Mouse (Mus musculus) neural tube, embryonic 12.5 days (tissue): ENCODE results near the gene Otop2. TPM values are rescaled to one million over a fixed set of nuclear protein-coding genes. Genes with fewer than 3 reads are reported as not detected.

Experiments
- ATAC-seq: fragments of 200-750 bp; cut with Nextera tagmentation; 2 replicates; pipeline ENCODE4 v1.8.0; 2017; ENCODE audit warnings: low read depth, mild to moderate bottlenecking, moderate TSS enrichment, moderate library complexity; ENCODE audit not compliant: low FRiP score
- H3K27ac ChIP-seq: fragments of 300-500 bp; sonication (generic); 2 replicates; pipeline ENCODE4 v1.5.1; 2016
- H3K27me3 ChIP-seq: fragments of 300-500 bp; sonication (generic); replicated peaks from 2 replicates; pipeline ENCODE4 v1.6.1; 2016; ENCODE audit warnings: mild to moderate bottlenecking
- H3K36me3 ChIP-seq: fragments of 300-500 bp; sonication (generic); 2 replicates; pipeline ENCODE4 v1.6.1; 2016; ENCODE audit warnings: mild to moderate bottlenecking
- H3K4me1 ChIP-seq: fragments of 300-500 bp; sonication (generic); 2 replicates; pipeline ENCODE4 v1.6.1; 2016
- H3K4me2 ChIP-seq: fragments of 300-500 bp; sonication (generic); replicated peaks from 2 replicates; pipeline ENCODE4 v1.6.1; 2016; ENCODE audit warnings: mild to moderate bottlenecking
- H3K4me3 ChIP-seq: fragments of 300-500 bp; sonication (generic); 2 replicates; pipeline ENCODE4 v1.5.1; 2016
- H3K9ac ChIP-seq: fragments of 300-500 bp; sonication (generic); 2 replicates; pipeline ENCODE4 v1.6.1; 2016; ENCODE audit warnings: mild to moderate bottlenecking
- H3K9me3 ChIP-seq: fragments of 300-500 bp; sonication (generic); 2 replicates; pipeline ENCODE4 v1.6.1; 2016; ENCODE audit warnings: mild to moderate bottlenecking
- WGBS: fragments of 180-500 bp; shearing (Covaris S2); methylation state at CpG from one replicate; pipeline ENCODE4 v1.1.7; 2016; 5-methylcytosine and 5-hydroxymethylcytosine counted together
- polyA plus RNA-seq: library from polyadenylated mRNA; unstranded; fragments of >200 nt; fragmentation: Nextera tagmentation; extraction: Ambion mirVana; gene quantifications from 2 replicates; pipeline ENCODE4 v1.2.1, GENCODE M21; 2016

The Otop2 gene
- polyA plus RNA-seq, 1 experiment from 2014 or later: not detected

DNA sequence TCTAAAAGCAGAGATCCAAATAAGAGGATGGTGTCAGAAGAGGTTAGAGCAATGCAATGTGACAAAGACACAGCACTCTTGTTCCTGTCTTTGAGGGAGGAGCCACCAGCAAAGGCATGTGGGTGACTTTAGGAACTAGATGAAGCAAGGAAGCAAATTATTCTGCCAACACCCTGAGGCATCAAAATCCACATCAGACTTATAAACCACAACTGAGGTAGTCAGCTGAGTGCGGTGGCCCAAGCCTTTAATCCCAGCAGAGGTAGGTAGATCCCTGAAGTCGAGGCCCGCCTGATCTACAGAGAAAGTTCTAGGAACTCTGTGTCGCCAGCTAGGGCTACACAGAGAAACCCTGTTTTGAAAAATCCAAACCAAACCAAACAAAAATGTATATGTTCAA lies 70.3 kb downstream of the Otop2 start:
- Histone ChIP-seq H3K27me3 (peaks cover 23% of the 10 kb centered on the region), H3K4me1 (peaks cover 13% of the 10 kb centered on the region), H3K36me3 (no peaks in the 10 kb centered on the region), H3K9ac (no peak overlapping the region), H3K9me3 (no peaks in the 10 kb centered on the region), H3K4me2 (no peak overlapping the region), H3K4me3 (no peak overlapping the region), H3K27ac (no peak overlapping the region)
- 89% methylated on average over 4 of the region's 4 CpGs for WGBS
- ATAC-seq: no peak

DNA sequence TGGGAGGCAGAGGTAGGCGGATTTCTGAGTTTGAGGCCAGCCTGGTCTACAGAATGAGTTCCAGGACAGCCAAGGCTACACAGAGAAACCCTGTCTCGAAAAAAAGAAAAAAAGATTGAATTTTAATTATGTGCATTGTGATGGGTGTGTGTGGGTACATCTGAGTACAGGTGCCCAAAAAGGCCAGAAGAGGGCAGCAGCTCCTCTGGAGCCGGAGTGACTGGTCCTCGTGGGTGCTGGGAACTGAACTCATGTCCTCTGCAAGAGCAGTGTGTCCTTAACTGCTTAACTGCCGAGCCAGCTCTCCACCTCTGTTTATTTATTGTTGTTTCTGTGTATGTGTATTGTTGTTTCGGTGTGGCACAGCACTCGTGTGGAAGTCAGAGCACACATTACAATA lies 70.9 kb downstream of the Otop2 start:
- H3K4me2 ChIP-seq: no peak overlapping the region
- peaks cover 18% of the 10 kb centered on the region for H3K4me1 ChIP-seq
- no peak for ATAC-seq
- 87% methylated on average over 7 of the region's 7 CpGs for WGBS
- H3K9me3 ChIP-seq: no peaks in the 10 kb centered on the region
- H3K9ac ChIP-seq: no peak overlapping the region
- no peak overlapping the region for H3K27ac ChIP-seq
- H3K36me3 ChIP-seq: no peaks in the 10 kb centered on the region
- H3K27me3 ChIP-seq: peaks cover 23% of the 10 kb centered on the region
- no peak overlapping the region for H3K4me3 ChIP-seq

GRCm38 (mm10) chr11:115381276-115381675 lies 74.3 kb downstream of the Otop2 start:
- Histone ChIP-seq H3K9ac (0 out of 2 replicates have a peak overlapping the region, but pooled peaks have one; percentile 93), H3K4me2 (peak overlapping the region; percentile 84), H3K27me3 (no peaks in the 10 kb centered on the region), H3K27ac (0 out of 2 replicates have a peak overlapping the region, but pooled peaks have one; percentile 11), H3K9me3 (no peaks in the 10 kb centered on the region), H3K4me1 (peaks cover 42% of the 10 kb centered on the region), H3K4me3 (0 out of 2 replicates have a peak overlapping the region, but pooled peaks have one; percentile 80), H3K36me3 (no peaks in the 10 kb centered on the region)
- WGBS: 16% methylated on average over 9 of the region's 9 CpGs
- no peak for ATAC-seq

Other genes starting within 250 kb of the Otop2 start
- not detected in 2 replicates for gene Cd300e, start 245.0 kb upstream of the Otop2 start, polyA plus RNA-seq
- gene Rab37, start 215.7 kb upstream of the Otop2 start, polyA plus RNA-seq: 2.0 and 3.5 TPM in 2 replicates
- 0.61 TPM in 1 of 2 replicates, not detected in the other for gene Cd300lf, start 173.2 kb upstream of the Otop2 start, polyA plus RNA-seq
- 36.7 and 41.1 TPM in 2 replicates for gene Slc9a3r1, start 143.8 kb upstream of the Otop2 start, polyA plus RNA-seq
- gene Tmem104, start 119.7 kb upstream of the Otop2 start, polyA plus RNA-seq: 8.6 and 9.7 TPM in 2 replicates
- gene Nat9, start 119.3 kb upstream of the Otop2 start, polyA plus RNA-seq: 19.7 and 20.3 TPM in 2 replicates
- 0.96 and 1.0 TPM in 2 replicates for gene Grin2c, start 39.9 kb upstream of the Otop2 start, polyA plus RNA-seq
- gene Fdxr, start 30.1 kb upstream of the Otop2 start, polyA plus RNA-seq: 16.4 and 18.9 TPM in 2 replicates
- gene Fads6, start 9.5 kb upstream of the Otop2 start, polyA plus RNA-seq: 0.34 and 0.46 TPM in 2 replicates
- gene Ush1g, start 14.9 kb downstream of the Otop2 start, polyA plus RNA-seq: 0.08 and 0.28 TPM in 2 replicates
- gene Otop3, start 27.6 kb downstream of the Otop2 start, polyA plus RNA-seq: 0.55 and 0.59 TPM in 2 replicates
- 28.9 and 30.3 TPM in 2 replicates for gene Hid1, start 60.6 kb downstream of the Otop2 start, polyA plus RNA-seq
- 30.0 and 30.1 TPM in 2 replicates for gene Cdr2l, start 74.8 kb downstream of the Otop2 start, polyA plus RNA-seq
- 193 and 199 TPM in 2 replicates for gene Mrpl58, start 96.6 kb downstream of the Otop2 start, polyA plus RNA-seq
- 890 and 895 TPM in 2 replicates for gene Atp5h, start 112.8 kb downstream of the Otop2 start, polyA plus RNA-seq
- gene Kctd2, start 113.0 kb downstream of the Otop2 start, polyA plus RNA-seq: 29.7 and 29.9 TPM in 2 replicates
- not detected in 2 replicates for gene Trim80, start 133.4 kb downstream of the Otop2 start, polyA plus RNA-seq
- 0.09 and 0.14 TPM in 2 replicates for gene Slc16a5, start 155.3 kb downstream of the Otop2 start, polyA plus RNA-seq
- gene Armc7, start 168.5 kb downstream of the Otop2 start, polyA plus RNA-seq: 12.9 and 13.1 TPM in 2 replicates
- gene Nt5c, start 184.7 kb downstream of the Otop2 start, polyA plus RNA-seq: 84.8 and 87.1 TPM in 2 replicates
- gene Jpt1, start 207.2 kb downstream of the Otop2 start, polyA plus RNA-seq: 999 and 1,042 TPM in 2 replicates
- 1,184 and 1,219 TPM in 2 replicates for gene Sumo2, start 229.1 kb downstream of the Otop2 start, polyA plus RNA-seq